Mouse (Mus musculus) embryonic stem cell, embryonic (primary cell): ENCODE results near the gene Ctxn2.
"Not testable (repeated sequence)": the region's sequence is repeated elsewhere in the genome, so short reads cannot be mapped to it uniquely, and the experiment has no call there.

Experiments used
- CTCF ChIA-PET, 4 experiments: fragments of 300-600 bp in 2 of 4; fragments of 350-600 bp in 2 of 4; sonication (Branson Sonifier 250); formaldehyde crosslinking; loops; one replicate each; lab custom pipeline; 2022; ENCODE audit warnings: inconsistent platforms in 2 of 4; lab: Charles Lee
- POLR2A ChIA-PET, 4 experiments: fragments of 300-600 bp in 2 of 4; fragments of 350-600 bp in 2 of 4; sonication (Branson Sonifier 250); formaldehyde crosslinking; loops; one replicate each; lab custom pipeline; 2022; ENCODE audit warnings: antibody characterized with exemption in 4 of 4, inconsistent platforms in 1 of 4; lab: Charles Lee

The Ctxn2 gene

DNA sequence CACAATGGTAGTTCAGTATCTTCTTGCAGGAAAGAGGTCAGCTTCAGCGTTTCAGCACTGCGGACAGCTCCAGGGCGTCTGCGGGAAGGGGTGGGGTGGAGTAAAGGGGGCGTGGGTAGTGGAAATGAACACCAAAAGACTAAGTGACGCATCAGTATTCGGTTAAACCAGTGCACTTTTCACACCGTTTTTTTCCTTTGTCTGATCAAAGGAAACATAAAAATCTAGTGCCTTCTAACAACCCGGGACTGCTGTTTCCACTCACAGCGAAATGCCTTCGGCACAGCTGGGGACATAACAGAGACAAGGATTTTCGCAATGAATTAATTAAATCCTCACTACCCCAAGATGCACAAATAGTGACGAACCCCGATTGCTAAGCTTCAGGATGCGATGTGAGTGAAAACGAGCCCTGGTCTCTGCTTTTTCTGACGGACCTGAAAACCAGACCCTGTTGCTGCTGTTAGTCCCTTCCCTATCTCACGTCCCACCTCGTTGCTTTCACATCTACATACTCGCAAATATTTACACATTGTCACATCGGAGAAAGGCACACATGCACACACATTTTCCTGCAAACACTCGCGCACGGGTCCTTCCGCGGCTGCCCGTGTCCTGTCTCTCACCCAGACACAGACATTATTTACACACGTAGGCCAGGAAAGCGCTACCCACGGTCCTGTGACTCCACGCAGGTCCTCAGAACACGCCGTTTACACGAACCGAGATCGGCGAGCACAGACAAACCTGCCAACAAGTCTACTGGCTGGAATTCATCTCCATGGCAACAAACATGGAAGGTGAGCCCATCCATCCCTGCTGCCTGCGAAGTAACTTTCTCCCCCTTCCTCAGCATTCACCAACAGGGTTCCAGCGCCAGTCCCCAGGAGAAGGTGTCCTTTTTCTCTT lies at the start of gene Ctxn2:
Ctxn2 (plus strand) TSS at position 790 of the 909 bp plus-strand sequence.
- POLR2A ChIA-PET = interaction anchor here in 1 of 4 experiments (1.9 kb wide), 1 partner anchor 13 kb away, joined by 11 read pairs; the partner anchor contains the start of gene Myef2
- CTCF ChIA-PET = interaction anchor here in 2 of 4 experiments (0.6 to 1.2 kb wide), 3 partner anchors 53 to 166 kb away, joined by 3 to 5 read pairs (median 3); no protein-coding TSS in a partner anchor

DNA sequence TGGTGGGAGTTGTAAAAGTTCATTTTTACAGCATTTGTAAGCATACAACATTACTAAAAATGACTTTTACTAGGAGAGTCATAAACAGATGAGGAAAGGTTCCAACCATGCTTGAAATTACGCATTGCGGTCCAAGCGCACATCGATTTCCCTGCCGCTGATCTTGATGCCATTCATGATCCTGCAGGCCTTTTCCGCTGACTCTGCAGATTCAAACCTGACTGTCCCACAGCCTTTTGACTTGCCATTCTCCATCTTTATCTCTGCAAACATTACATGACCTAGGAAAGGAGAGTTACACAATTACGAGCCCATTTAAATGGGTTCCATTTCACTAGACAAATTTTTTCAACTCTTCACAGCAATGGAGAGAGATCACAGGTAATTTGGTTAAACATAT lies 47.7 kb upstream of the Ctxn2 start:
- ChIA-PET POLR2A (interaction anchor here in 2 of 4 experiments (0.6 to 1.4 kb wide), 5 partner anchors 16 to 160 kb away, joined by 3 to 4 read pairs (median 4); no protein-coding TSS in a partner anchor), CTCF (interaction anchor here in 1 of 4 experiments (0.6 kb wide), 1 partner anchor 19 kb away, joined by 7 read pairs; no protein-coding TSS in a partner anchor)

DNA sequence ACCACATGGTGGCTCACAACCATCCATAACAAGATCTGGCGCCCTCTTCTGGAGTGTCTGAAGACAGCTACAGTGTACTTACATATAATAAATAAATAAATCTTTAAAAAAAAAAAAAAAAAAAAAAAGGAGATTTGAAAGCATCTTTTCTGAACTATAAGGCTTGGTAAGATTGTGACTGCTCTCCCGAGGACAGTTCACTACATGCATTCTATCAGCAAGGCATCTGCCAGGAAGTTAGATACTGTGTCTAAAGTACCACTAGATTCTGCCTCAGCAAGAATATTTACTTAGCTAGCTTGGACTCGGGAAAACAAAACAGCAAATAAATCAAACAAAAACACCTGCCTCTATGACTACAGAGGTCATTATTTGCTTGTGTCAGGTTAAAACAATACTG lies 44.4 kb upstream of the Ctxn2 start:
- POLR2A ChIA-PET = not testable (repeated sequence)
- CTCF ChIA-PET = interaction anchor here in 2 of 4 experiments (0.6 kb wide), 5 partner anchors 21 to 991 kb away, joined by 3 to 10 read pairs (median 3); no protein-coding TSS in a partner anchor

DNA sequence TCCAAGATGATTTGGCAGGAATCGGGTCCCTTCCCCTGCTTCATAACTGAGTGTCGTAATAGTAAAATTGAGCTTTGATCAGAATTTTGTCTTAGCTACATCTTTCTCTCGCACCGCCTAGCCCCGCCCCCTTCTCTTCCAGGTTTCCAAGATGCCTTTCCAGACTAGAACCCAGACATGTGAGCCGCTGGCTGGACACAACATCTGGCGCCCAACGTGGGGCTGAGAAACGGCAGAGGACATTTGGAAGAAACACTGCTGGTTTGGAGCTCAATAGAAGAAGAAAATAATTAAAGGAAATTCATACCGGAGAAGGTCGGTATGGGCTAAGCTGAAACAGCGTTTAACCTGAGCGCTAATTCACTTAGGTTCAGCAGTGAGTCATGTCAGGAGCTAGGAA lies 32.0 kb upstream of the Ctxn2 start:
- POLR2A ChIA-PET = interaction anchor here in 1 of 4 experiments (0.7 to 1.9 kb wide), 7 partner anchors 8 to 17 kb away, joined by 3 to 8 read pairs (median 5); no protein-coding TSS in a partner anchor
- CTCF ChIA-PET = not testable (repeated sequence)

DNA sequence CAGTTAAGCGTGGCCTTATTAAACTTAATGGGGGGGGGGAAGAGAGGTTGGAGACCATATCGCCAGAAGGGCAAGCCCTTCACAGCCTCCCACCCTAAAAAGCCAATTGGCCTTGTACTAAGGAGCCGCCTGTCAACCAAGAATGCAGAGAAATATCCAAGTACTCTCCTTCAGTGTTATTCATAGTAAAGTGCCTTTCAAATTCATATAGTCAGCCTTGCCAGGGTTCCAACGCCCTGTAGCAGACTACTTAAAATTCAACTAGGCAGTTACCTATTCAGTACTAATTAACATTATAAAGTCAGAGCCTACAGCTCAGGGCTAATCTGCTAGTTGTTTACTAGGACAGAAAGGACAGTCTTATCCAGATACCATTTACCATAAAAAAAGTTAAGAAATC lies 30.0 kb upstream of the Ctxn2 start:
- CTCF ChIA-PET = not testable (repeated sequence)
- POLR2A ChIA-PET = interaction anchor here in 1 of 4 experiments (0.7 kb wide), 1 partner anchor 166 kb away, joined by 3 read pairs; no protein-coding TSS in a partner anchor

- ChIA-PET CTCF (no interaction called here), POLR2A (interaction anchor here in 2 of 4 experiments (0.9 to 2.1 kb wide), 8 partner anchors 9 to 137 kb away, joined by 3 to 16 read pairs (median 4); no protein-coding TSS in a partner anchor)
Observed at GRCm38 (mm10) chr2:125119381-125120110, 16.9 kb upstream of the Ctxn2 start.

GRCm38 (mm10) chr2:125122288-125122623 lies 14.2 kb upstream of the Ctxn2 start:
- CTCF ChIA-PET = no interaction called here
- POLR2A ChIA-PET = interaction anchor here in 2 of 4 experiments (0.5 to 1.4 kb wide), 5 partner anchors 10 to 131 kb away, joined by 3 to 8 read pairs (median 4); no protein-coding TSS in a partner anchor

DNA sequence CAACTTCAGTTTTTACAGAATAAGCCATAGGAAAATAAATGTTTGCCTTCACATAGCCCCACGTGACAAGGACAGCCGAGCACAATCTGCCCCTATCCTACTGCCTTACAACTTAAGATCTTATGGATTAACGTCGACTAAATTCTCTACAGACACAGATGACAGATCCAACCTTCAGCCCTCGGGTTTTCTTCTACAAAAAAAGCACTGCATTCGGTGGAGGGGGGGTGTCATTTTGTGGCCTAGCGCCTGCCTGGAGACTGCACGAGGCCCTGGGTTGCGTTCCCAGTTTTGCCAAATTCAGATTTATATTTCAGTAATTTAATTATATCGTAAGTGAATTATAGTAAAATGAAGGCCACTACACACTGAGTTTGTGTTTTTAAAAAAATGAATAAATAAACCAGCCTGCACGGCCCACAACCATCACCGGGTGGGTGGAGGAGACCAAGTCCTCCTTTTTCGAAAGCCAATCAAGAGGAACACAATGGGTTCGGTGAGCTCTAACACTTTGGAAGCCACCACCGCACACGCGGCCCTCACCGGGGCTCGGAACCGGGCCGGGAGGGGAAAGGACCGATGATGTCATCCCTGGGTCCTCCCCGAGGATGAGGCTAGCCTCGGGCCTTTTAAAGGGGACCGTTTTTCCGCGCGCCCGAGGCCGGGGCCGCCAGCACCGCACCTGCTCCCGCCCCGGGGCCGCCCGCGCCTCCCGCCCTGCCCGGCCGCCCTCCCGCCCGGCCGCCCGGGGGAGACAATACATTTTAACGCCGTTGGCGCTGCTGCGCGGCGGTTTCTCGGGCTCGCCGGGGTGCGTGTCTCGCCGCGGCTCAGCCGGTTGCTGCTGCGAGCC lies 13.6 kb upstream of the Ctxn2 start:
- ChIA-PET POLR2A (interaction anchor here in 3 of 4 experiments (0.6 to 2.4 kb wide), 11 partner anchors 8 to 131 kb away, joined by 3 to 11 read pairs (median 3); partner anchors contain the start of gene Ctxn2 (in 1 of the 3)), CTCF (no interaction called here)

DNA sequence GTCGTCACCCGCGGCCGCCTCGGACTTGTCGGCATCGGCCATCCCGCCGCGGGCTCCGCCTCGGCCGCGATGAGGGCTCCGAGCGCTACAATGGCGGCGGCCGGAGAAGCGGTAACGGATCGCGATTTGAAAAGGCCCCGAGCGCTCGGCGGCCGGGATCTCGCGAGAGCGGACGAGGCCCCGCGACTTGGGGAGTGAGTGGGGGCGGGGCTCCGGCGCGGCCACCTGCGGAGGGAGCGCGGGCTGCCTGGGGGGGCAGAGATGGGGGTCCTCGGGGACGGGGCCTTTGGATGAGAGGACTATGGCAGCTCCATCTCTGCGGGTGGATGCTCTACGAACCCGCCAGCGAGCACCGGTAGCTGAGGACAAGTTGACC lies 13.0 kb upstream of the Ctxn2 start, which contains the start of gene Myef2:
Myef2 (minus strand) TSS at position 185 of the 376 bp plus-strand sequence.
- ChIA-PET CTCF (no interaction called here), POLR2A (interaction anchor here (0.6 to 2.4 kb wide), 26 partner anchors 8 to 1656 kb away, joined by 3 to 12 read pairs (median 3); partner anchors contain the start of genes Ctxn2 (in 1 of the 4), Dut (in 1 of the 4) and Slc24a5 (in 1 of the 4))

- ChIA-PET CTCF (no interaction called here), POLR2A (interaction anchor here in 1 of 4 experiments (1.1 kb wide), 1 partner anchor 10 kb away, joined by 3 read pairs; no protein-coding TSS in a partner anchor)
Observed at GRCm38 (mm10) chr2:125125824-125126223, 10.7 kb upstream of the Ctxn2 start.

- ChIA-PET POLR2A (no interaction called here), CTCF (no interaction called here)
Observed at GRCm38 (mm10) chr2:125126792-125127191, 9.7 kb upstream of the Ctxn2 start.

GRCm38 (mm10) chr2:125134113-125134512 lies 2.4 kb upstream of the Ctxn2 start:
- POLR2A ChIA-PET = interaction anchor here in 1 of 4 experiments (1.0 kb wide), 1 partner anchor 10 kb away, joined by 3 read pairs; no protein-coding TSS in a partner anchor
- CTCF ChIA-PET = no interaction called here

- ChIA-PET CTCF (interaction anchor here in 1 of 4 experiments (1.2 kb wide), 1 partner anchor 52 kb away, joined by 3 read pairs; no protein-coding TSS in a partner anchor), POLR2A (interaction anchor here in 1 of 4 experiments (1.9 kb wide), 1 partner anchor 13 kb away, joined by 11 read pairs; the partner anchor contains the start of gene Myef2)
Observed at GRCm38 (mm10) chr2:125136846-125137245, 354 bp downstream of the Ctxn2 start.

DNA sequence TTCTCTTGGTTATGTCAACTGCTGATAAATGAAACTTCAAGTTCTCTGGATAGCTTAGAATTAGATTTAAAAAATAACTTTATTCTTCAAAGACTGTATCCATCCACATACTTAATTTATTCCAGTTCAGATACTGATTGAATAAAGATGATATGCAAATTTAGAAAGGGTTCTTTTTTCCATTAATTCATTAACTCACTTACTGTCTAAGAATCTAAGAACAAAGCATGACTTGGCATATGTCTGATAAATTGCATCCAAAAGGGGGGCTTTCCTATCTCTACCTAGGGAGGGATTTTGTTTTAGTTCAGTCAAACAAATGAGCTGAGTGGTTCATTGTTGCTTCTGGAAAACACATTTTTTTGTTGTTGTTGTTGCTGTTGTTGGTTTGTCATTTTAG lies 5.8 kb downstream of the Ctxn2 start:
- ChIA-PET POLR2A (interaction anchor here in 1 of 4 experiments (1.1 kb wide), 1 partner anchor 9 kb away, joined by 3 read pairs; no protein-coding TSS in a partner anchor), CTCF (interaction anchor here in 1 of 4 experiments (1.0 kb wide), 1 partner anchor 18 kb away, joined by 4 read pairs; no protein-coding TSS in a partner anchor)

DNA sequence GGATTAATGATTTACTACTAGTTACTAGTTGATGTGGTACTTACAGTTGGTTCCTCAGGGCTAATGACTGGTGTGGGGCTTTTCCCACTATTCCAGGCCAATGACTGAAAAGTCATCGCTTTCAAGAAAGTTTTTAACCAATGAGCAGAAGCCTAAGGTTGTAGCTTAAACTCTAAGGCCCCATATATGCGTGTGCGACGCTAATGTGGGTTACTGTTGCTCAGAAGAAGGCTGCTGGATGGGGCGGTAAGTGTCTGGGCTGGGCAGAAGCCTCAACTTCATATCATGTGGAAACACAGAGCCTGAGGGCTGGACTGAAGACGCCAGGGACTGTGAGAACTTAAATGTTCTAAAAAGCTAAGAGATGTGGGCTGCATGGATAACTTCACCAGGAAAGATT lies 15.9 kb downstream of the Ctxn2 start, which contains the start of gene Slc12a1:
Slc12a1 (plus strand) TSS at position 118 of the 400 bp plus-strand sequence.
- ChIA-PET CTCF (no interaction called here), POLR2A (interaction anchor here in 1 of 4 experiments (0.9 kb wide), 1 partner anchor 28 kb away, joined by 3 read pairs; no protein-coding TSS in a partner anchor)

DNA sequence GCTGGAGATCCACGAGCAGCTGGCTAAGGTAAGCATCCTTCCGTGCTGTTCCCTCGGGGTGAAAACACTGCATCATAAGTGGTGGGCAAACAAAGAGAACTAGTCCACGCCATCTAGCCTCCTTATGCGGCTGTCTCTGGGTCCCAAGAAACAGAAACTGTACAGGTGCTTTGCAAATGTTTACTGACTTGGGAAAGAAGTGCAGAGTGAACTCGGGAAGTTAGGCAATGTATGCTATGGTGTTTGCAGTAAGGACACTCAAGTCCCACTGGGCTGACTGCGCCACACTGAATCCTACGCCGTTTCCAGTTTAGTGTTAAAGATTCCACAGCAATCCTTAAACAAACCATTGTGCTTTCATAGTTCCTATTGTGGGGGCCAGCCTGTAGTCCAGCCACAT lies 17.8 kb downstream of the Ctxn2 start:
- ChIA-PET CTCF (no interaction called here), POLR2A (interaction anchor here in 1 of 4 experiments (0.6 to 1.0 kb wide), 2 partner anchors 9 to 101 kb away, joined by 3 to 9 read pairs; no protein-coding TSS in a partner anchor)

GRCm38 (mm10) chr2:125155504-125155903 lies 19.0 kb downstream of the Ctxn2 start:
- POLR2A ChIA-PET = interaction anchor here in 1 of 4 experiments (1.2 kb wide), 1 partner anchor 32 kb away, joined by 3 read pairs; the partner anchor contains the start of gene Myef2
- CTCF ChIA-PET = no interaction called here
